Mouse (Mus musculus) neural tube, embryonic 14.5 days (tissue): ENCODE data around the gene S1pr3. TPM values are rescaled to one million over a fixed set of nuclear protein-coding genes. Genes with fewer than 3 reads are reported as not detected.

Experiments used
- ATAC-seq: fragments of 200-750 bp; cut with Nextera tagmentation; 2 replicates; pipeline ENCODE4 v1.8.0; 2017; ENCODE audit warnings: low read depth, mild to moderate bottlenecking, moderate TSS enrichment, moderate library complexity
- H3K27ac ChIP-seq: fragments of 300-500 bp; sonication (generic); 2 replicates; pipeline ENCODE4 v1.5.1; 2014; ENCODE audit warnings: low read depth, mild to moderate bottlenecking, control low read depth, low read length, moderate library complexity, mixed read lengths
- H3K27me3 ChIP-seq: fragments of 300-500 bp; sonication (generic); 2 replicates; pipeline ENCODE4 v1.6.1; 2014; ENCODE audit warnings: low read length; ENCODE audit not compliant: control insufficient read depth, insufficient read depth
- H3K36me3 ChIP-seq: fragments of 300-500 bp; sonication (generic); 2 replicates; pipeline ENCODE4 v1.6.1; 2014; ENCODE audit warnings: low read length, mixed read lengths; ENCODE audit not compliant: control insufficient read depth, insufficient read depth
- H3K4me1 ChIP-seq: fragments of 300-500 bp; sonication (generic); 2 replicates; pipeline ENCODE4 v1.6.1; 2014; ENCODE audit warnings: low read length; ENCODE audit not compliant: control insufficient read depth, insufficient read depth
- H3K4me2 ChIP-seq: fragments of 300-500 bp; sonication (generic); 2 replicates; pipeline ENCODE4 v1.6.1; 2014; ENCODE audit warnings: mild to moderate bottlenecking, low read depth, low read length, control low read depth
- H3K4me3 ChIP-seq: fragments of 300-500 bp; sonication (generic); 2 replicates; pipeline ENCODE4 v1.5.1; 2014; ENCODE audit warnings: low read depth, low read length, control low read depth, mixed read lengths
- H3K9ac ChIP-seq: fragments of 300-500 bp; sonication (generic); replicated peaks from 2 replicates; pipeline ENCODE4 v1.6.1; 2014; ENCODE audit warnings: low read depth, mild to moderate bottlenecking, control low read depth, low read length, mixed read lengths
- H3K9me3 ChIP-seq: fragments of 300-500 bp; sonication (generic); 2 replicates; pipeline ENCODE4 v1.6.1; 2016; ENCODE audit warnings: low read length; ENCODE audit not compliant: control insufficient read depth
- WGBS: fragments of 180-500 bp; shearing (Covaris S2); extraction: QIAGEN DNeasy Blood & Tissue Kit; methylation state at CpG from one replicate; pipeline ENCODE4 v1.1.7; 2014; 5-methylcytosine and 5-hydroxymethylcytosine counted together
- polyA plus RNA-seq: library from polyadenylated mRNA; unstranded; fragments of >200 nt; fragmentation: Nextera tagmentation; extraction: Ambion mirVana; gene quantifications from 2 replicates; pipeline ENCODE4 v1.2.1, GENCODE M21; 2014

S1pr3 gene
- 5.9 and 12.8 TPM in 2 replicates for polyA plus RNA-seq

- H3K9me3 ChIP-seq, result no peaks in the 10 kb centered on the region
- peaks cover 3% of the 10 kb centered on the region; the same call in 1 of the 2 replicates for H3K27me3 ChIP-seq
- no peaks in the 10 kb centered on the region for H3K4me1 ChIP-seq
- peak within 1 kb of the TSS; percentile 30 for H3K4me3 ChIP-seq
- no peak within 1 kb of the TSS for H3K27ac ChIP-seq
- under 1% methylated on average over 33 of the region's 33 CpGs for WGBS
- ATAC-seq, result peak; percentile 56
- H3K4me2 ChIP-seq, result peak within 1 kb of the TSS; percentile 49
- H3K9ac ChIP-seq, result peak within 1 kb of the TSS; percentile 28; the same call in 1 of the 2 replicates
- no peaks in the 10 kb centered on the region for H3K36me3 ChIP-seq
Measured at GRCm38 (mm10) chr13:51408519-51409001, at the start of gene S1pr3. Gene S1pr3, plus strand, starts transcription at chr13:51408639.

GRCm38 (mm10) chr13:51360441-51360962, 47.9 kb upstream of the S1pr3 start:
- H3K4me3 ChIP-seq, result no peak overlapping the region
- H3K27ac ChIP-seq, result no peak overlapping the region
- no peaks in the 10 kb centered on the region for H3K36me3 ChIP-seq
- H3K4me1 ChIP-seq, result no peaks in the 10 kb centered on the region
- no peak overlapping the region for H3K9ac ChIP-seq
- H3K27me3 ChIP-seq, result no peaks in the 10 kb centered on the region
- 74% methylated on average over 8 of the region's 8 CpGs for WGBS
- H3K9me3 ChIP-seq, result no peaks in the 10 kb centered on the region
- no peak overlapping the region for H3K4me2 ChIP-seq
- no peak for ATAC-seq

- Histone ChIP-seq H3K4me1 (no peaks in the 10 kb centered on the region), H3K36me3 (no peaks in the 10 kb centered on the region), H3K9ac (no peak overlapping the region), H3K27ac (no peak overlapping the region), H3K27me3 (no peaks in the 10 kb centered on the region), H3K9me3 (no peaks in the 10 kb centered on the region), H3K4me2 (no peak overlapping the region), H3K4me3 (no peak overlapping the region)
- no peak for ATAC-seq
- 86% methylated on average over 7 of the region's 7 CpGs for WGBS
Measured at GRCm38 (mm10) chr13:51363390-51363789, 45.0 kb upstream of the S1pr3 start.

- Histone ChIP-seq H3K27me3 (no peaks in the 10 kb centered on the region), H3K9me3 (no peaks in the 10 kb centered on the region), H3K4me2 (no peak overlapping the region), H3K4me3 (no peak overlapping the region), H3K9ac (no peak overlapping the region), H3K27ac (no peak overlapping the region), H3K4me1 (no peaks in the 10 kb centered on the region), H3K36me3 (no peaks in the 10 kb centered on the region)
- WGBS, result 68% methylated on average over 5 of the region's 5 CpGs
- no peak for ATAC-seq
Measured at GRCm38 (mm10) chr13:51363985-51364384, 44.5 kb upstream of the S1pr3 start.

GRCm38 (mm10) chr13:51365191-51365590, 43.2 kb upstream of the S1pr3 start:
- no peaks in the 10 kb centered on the region for H3K36me3 ChIP-seq
- no peaks in the 10 kb centered on the region for H3K4me1 ChIP-seq
- H3K4me2 ChIP-seq, result no peak overlapping the region
- WGBS, result 91% methylated on average over 6 of the region's 6 CpGs
- H3K9ac ChIP-seq, result no peak overlapping the region
- H3K27me3 ChIP-seq, result no peaks in the 10 kb centered on the region
- H3K27ac ChIP-seq, result no peak overlapping the region
- ATAC-seq, result no peak
- H3K9me3 ChIP-seq, result no peaks in the 10 kb centered on the region
- no peak overlapping the region for H3K4me3 ChIP-seq

- H3K27me3 ChIP-seq, result no peaks in the 10 kb centered on the region
- no peak overlapping the region for H3K4me3 ChIP-seq
- ATAC-seq, result no peak
- no peak overlapping the region for H3K27ac ChIP-seq
- H3K4me1 ChIP-seq, result no peaks in the 10 kb centered on the region
- no peak overlapping the region for H3K4me2 ChIP-seq
- no peaks in the 10 kb centered on the region for H3K36me3 ChIP-seq
- no peak overlapping the region for H3K9ac ChIP-seq
- no peaks in the 10 kb centered on the region for H3K9me3 ChIP-seq
- WGBS, result 81% methylated on average over 2 of the region's 2 CpGs
Measured at GRCm38 (mm10) chr13:51368346-51368745, 40.1 kb upstream of the S1pr3 start.

DNA sequence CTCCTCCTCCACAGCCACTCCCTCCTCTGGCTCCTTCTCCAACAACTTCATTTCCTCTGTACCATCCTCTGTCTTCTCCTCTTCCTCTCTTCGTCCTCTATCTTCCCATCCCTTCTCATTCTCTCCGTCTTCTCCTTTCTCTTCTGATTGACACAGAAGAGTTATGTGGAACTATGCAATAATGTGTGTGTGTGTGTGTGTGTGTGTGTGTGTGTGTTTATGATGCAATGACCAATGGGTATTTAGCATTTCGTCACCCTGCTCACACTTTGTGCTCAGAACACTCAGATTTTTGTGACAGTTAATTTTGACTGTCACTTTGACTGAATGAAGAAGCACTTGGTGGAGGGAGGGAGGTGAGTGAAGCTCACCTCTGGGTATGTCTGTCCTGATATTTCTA, 39.1 kb upstream of the S1pr3 start:
- H3K4me3 ChIP-seq, result no peak overlapping the region
- H3K27me3 ChIP-seq, result no peaks in the 10 kb centered on the region
- no peaks in the 10 kb centered on the region for H3K4me1 ChIP-seq
- WGBS, result 98% methylated on average over 3 of the region's 3 CpGs
- no peak overlapping the region for H3K27ac ChIP-seq
- H3K36me3 ChIP-seq, result no peaks in the 10 kb centered on the region
- no peak for ATAC-seq
- H3K9ac ChIP-seq, result no peak overlapping the region
- H3K4me2 ChIP-seq, result no peak overlapping the region
- no peaks in the 10 kb centered on the region for H3K9me3 ChIP-seq

- Histone ChIP-seq H3K27me3 (no peaks in the 10 kb centered on the region), H3K27ac (no peak overlapping the region), H3K4me2 (no peak overlapping the region), H3K4me3 (no peak overlapping the region), H3K9ac (no peak overlapping the region), H3K9me3 (no peaks in the 10 kb centered on the region), H3K36me3 (no peaks in the 10 kb centered on the region), H3K4me1 (peaks cover under 1% of the 10 kb centered on the region; the same call in 1 of the 2 replicates)
- no peak for ATAC-seq
Measured at GRCm38 (mm10) chr13:51373086-51373485, 35.4 kb upstream of the S1pr3 start.

- ATAC-seq, result no peak
- WGBS, result 88% methylated on average over 21 of the region's 21 CpGs
- H3K4me3 ChIP-seq, result no peak overlapping the region
- no peaks in the 10 kb centered on the region for H3K36me3 ChIP-seq
- H3K9ac ChIP-seq, result no peak overlapping the region
- H3K27ac ChIP-seq, result no peak overlapping the region
- H3K9me3 ChIP-seq, result no peaks in the 10 kb centered on the region
- peaks cover 3% of the 10 kb centered on the region; the same call in 1 of the 2 replicates for H3K4me1 ChIP-seq
- H3K27me3 ChIP-seq, result no peaks in the 10 kb centered on the region
- H3K4me2 ChIP-seq, result no peak overlapping the region
Measured at GRCm38 (mm10) chr13:51374026-51374807, 34.2 kb upstream of the S1pr3 start.
